Mouse (Mus musculus) brain, adult 2 months (tissue): ENCODE data around the gene Otud1.

Experiments used
- DNase-seq: peaks from one replicate; pipeline ENCODE4 v3.0.0; 2011; ENCODE audit warnings: low read depth, low spot score

Otud1 gene

DNA sequence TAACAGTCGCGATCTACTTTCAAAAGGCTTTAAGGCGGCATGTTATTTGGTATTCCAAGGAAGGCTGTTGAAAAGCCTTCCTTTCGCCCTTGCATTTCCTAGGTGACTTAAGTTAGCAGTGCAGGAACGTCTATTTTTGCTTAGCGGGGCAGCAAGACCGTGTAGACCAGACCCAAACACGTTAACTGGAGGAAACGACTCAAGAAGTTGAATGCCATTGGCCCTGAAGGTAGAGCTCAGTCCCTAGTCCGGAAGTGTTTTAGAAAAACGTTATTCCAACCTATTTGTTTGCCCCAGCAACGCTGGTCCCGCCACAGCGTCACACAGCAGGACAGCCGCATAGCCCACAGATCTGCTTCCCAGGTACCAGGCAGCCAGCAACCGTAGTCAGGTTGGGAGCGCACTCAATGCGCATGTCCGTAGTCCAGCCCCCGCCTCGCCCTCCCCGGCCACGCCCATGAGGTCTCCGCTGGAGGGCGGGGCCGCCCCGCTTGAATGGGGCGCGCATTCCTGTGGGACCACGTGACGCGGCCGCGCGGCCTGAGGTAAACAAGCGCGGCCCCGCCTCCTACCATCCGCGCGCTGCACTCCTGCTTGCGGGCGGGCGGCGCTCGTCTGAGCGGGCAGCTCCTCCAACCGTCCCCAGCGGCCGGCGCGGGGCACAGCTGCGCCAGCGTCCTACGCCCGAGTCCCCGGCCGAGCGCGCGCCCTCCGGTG, at the start of gene Otud1:
Otud1 (plus strand) TSS at position 595 of the 717 bp plus-strand sequence.
- DNase-seq: peak; percentile 99

DNA sequence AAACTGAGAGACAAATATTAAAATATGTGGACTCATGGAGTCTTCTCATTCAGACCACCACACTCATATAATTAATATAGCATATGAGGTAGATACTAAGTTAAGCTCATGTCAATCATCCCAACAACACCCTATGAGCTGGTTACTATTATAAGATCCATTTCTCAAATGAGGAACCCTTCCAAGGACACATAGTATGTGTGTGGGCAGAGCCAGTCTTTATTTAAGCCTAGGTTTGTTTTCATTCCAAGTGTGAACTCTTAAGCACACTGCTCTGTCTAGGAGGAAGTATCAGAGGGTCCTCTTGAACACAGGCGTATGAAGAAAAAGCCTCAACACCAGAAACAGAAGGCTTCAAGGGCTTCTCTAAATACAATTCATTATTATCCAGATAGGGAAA, 49.7 kb upstream of the Otud1 start:
- DNase-seq: peak; percentile 17

DNA sequence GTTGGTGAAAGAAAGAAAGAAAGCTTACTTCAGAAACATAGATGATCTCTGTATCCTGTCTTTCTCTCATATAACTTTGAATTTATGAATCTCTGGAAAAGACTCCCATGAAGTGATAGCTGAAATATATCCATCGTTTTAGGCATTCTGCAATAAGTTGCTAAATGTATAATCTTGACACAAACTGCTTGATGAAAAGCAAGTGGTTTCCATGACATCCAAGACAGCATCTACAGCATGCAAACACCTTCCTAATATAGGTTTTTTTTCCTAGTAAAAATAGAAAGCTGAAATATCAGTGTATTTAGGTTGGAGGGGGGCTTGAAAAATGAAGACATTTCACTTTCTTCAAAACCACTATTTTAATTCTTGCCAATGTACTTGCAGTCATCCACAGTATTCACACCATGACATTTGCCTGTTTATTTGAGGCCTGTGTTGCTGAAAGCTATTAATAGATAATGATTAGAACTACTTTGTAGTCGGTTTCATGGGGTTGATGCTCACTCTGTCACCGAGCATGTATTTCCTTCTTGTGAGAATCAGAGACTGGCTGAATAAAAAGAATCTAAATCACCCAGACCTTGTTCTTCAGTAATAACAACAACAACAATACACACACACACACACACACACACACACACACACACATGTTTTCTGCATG, 49.0 kb upstream of the Otud1 start:
- DNase-seq: peak; percentile 18

DNA sequence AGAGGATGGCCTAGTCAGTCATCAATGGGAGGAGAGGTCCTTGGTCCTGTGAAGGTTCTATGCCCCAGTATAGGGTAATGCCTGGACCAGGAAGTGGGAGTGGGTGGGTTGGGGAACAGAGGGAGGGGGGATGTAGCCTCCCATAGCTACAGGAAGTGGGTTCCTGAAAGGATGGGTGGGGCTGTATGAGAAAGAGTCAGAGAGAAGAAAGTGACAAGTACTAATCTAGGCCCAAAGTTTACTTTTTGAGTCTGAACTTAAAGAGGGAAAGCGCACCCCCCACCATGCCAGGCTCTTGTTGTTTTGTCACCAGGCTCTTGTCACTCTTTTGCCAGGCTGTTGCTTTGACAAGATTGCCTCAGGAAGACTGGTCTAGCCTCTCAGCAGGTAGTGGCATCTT, 35.5 kb upstream of the Otud1 start:
- DNase-seq: no peak

DNA sequence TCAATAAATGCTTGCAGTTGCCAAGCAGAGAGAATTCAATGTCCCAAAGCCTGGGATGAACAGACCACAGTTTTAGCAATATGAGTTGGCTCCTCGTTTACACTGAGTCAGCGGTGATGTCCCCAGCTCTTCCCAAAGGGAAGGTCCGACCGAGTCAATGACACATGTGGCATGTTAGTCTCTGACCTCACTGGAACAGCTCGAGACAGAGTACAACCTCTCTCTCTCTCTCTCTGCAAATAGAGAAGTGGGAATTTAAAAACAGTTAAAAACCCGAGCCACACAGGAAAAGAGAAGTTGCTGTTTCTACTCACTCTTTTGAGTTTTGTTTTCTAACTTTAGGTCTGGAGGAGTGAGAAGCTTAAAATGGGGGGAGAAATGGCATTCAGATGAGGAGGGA, 30.5 kb upstream of the Otud1 start:
- peak; percentile 19 for DNase-seq

DNA sequence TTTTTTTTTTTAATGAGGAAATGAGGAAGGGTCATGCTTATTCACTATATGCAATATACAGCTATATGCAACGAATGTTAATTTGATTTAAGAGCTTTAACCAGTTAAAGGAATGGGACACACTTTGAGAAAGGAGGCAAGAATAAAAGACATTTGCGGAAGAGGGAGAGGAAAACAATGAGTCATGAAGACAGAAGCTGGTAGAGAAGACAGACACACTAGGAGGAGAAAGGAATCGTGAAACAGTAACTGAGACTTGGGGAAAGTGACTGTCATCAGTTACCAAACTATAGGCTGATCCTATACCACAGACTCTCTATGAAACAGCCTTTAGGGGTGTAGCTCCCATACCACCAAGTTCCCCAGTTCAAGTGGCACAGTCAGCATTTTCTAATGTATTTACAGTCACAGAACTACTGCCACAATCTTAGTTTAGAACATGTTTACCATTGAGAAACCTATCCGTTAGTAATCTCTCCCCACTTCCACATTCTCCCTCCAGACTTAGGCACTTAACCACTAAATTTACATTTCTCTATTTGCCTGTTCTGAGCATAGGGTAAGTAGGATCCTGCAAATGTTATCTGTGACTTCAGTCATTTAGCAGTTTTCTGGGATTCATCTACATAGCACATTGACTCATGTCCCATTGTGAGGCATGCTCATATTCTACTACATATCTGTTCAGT, 29.5 kb upstream of the Otud1 start:
- DNase-seq: no peak

DNA sequence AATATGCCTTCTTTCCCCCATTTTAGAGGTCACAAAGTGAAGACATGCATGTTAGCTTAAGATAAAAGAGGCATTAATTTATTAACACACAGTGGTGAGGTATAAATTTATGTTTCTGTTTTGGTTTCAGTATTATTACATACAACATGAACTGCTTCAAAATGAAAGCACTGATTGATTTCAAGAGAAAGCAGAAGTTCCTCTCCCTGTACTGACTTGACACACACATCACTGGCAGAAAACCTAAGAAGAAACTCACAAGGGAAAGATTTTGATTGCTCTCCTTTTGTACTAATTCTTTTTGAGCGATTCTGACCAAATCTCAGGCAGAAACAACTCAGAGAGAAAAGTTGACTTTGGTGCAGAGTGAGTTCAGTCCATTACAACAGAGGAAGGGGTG, 27.0 kb upstream of the Otud1 start:
- no peak for DNase-seq

DNA sequence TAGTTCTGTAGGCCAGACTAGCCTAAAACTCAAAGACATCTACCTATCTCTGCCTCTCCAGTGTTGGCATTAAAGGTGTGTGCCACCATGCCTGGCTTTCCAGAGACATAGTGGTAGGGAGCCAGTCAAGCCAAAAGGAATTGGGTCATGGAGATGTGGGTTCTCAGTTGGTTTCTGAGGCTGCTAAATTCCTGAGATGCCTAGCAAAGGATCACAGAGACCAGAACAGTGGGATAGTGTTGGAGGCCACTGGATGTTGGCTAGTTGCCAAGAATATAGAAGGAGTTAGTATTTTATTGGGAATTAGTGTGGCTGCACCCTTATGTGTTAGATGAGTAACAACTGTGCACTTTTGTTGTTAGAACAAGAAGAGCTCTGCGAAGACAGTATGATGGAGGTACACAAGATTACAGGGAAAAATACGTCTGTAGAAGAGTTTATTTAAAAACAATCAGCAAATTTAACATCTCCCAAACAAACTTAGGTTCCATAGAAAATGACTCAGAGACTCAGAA, 24.1 kb upstream of the Otud1 start:
- DNase-seq: no peak

DNA sequence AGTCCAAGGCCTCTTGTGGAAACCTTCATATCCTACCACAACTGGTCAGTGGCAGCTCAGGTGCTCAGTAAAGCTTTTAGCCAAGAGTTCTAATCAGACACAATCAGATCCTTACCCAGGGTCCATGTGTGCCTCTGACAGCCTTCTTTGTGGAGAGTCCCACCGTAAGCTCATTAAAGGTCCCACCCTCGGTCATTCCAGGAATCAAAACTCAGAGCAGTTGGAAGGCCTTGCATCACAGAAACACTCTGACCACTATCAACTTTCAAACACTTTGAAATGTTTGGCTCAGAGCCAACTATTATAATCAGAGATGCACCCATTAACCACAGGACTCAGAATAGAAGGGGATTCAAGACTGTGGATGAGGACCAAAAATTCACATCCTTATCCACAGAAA, 12.4 kb upstream of the Otud1 start:
- no peak for DNase-seq

DNA sequence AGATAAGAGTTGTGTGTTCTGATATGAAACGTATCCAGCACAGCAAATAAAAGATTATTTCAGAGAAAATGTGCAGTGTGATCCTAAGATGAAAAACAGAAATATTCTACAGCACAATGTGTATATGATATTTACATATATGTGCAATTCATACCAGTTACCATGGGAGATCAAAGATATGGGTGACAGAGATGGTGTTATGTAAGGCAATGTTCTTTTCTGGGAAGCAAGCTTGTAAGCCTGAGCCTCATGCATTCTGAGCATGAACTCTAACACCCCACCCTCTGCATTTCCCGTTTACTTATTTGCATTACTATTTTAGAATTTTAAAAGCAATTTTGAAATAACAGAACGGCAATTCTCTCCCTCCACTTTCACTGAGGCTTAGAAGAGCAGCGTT, 11.4 kb upstream of the Otud1 start:
- no peak for DNase-seq

DNA sequence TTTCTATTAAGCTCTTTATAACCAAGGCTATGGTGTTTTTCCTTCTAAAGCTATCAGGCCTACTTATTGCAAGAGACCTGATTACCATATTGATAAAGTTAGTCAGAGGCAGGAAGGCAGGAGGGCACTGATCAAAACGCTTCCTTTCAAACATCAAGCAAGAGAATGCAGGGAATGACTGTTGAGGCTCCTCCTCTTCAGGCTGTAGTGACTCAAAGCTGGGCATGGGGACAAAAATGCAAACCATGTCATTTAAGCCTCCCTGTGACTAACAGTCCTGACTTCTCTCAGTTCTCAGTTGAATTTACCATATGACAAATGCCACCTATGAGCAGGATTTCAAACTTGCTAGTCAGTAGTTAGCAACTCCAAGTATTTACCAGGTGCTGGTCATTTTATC, 10.6 kb upstream of the Otud1 start:
- DNase-seq: peak; percentile 84

DNA sequence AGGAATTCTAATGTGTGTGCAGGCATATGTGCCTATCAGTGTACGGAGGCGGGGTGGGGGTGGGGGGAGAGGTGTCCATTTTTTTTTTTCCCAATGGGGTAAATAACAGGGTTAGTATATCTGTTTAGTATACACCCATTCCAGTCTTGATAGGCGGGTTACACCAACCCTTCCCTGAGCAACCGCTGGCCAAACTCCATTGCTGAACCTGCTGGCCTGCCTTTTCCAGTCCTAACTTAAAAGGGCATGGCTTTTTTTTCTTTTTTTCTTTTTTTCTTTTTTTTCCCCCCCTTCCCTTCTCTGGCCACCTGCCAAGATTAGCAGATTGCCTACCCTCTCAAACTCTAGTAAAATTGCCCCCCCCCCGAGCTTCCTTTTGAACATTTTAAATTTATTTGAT, 1.1 kb upstream of the Otud1 start:
- DNase-seq: no peak

DNA sequence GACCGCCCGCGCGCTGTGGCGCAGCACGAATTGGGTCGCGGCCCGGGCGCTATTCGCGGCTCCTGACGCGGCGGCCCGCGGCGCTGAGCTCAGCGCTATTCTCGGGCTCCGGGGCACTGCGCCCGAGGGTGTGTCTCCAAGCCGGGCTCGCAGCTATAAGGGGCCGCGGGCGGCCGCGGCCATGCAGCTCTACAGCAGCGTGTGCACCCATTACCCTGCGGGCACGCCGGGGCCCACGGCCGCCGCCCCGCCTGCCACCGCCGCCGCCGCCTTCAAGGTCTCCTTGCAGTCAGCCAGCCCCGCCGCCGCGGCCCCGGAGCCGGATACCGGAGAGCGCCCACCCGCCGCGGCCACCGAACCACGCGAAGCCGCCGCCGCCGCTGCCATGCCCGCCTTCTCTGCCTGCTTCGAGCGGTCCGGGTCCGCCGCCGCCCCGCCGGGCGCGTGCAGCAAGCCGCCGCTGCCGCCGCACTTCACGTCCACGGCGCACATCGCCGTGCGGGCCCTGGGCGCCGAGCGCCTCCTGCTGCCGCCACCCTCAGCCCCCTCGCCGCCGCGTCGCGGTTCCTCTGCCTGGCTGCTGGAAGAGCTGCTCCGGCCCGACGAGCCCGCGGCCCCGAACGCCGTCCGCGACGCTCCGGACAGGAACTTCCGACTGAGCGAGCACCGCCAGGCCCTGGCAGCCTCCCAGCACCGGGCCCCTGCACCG, 483 bp downstream of the Otud1 start:
- peak; percentile 76 for DNase-seq

DNA sequence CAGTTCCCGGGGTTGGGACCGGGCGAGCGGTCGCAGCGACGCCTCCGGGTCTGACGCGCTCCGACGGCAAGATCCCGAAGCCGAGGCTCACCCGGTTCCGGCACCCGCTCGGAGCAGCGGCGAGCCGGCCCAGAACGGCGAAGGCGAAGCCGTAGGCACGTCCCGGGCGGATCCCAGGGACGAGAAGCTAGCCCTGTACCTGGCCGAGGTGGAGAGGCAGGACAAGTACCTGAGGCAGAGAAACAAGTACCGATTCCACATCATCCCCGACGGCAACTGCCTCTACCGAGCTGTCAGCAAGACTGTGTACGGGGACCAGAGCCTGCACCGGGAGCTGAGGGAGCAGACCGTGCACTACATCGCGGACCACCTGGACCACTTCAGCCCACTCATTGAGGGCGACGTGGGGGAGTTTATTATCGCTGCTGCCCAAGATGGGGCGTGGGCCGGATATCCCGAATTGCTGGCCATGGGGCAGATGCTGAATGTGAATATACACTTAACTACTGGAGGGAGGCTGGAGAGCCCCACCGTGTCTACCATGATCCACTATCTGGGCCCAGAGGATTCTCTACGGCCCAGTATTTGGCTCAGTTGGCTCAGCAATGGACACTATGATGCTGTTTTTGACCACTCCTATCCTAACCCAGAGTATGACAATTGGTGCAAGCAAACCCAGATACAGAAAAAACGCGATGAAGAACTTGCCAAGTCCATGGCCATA, 1.3 kb downstream of the Otud1 start:
- peak; percentile 46 for DNase-seq

DNA sequence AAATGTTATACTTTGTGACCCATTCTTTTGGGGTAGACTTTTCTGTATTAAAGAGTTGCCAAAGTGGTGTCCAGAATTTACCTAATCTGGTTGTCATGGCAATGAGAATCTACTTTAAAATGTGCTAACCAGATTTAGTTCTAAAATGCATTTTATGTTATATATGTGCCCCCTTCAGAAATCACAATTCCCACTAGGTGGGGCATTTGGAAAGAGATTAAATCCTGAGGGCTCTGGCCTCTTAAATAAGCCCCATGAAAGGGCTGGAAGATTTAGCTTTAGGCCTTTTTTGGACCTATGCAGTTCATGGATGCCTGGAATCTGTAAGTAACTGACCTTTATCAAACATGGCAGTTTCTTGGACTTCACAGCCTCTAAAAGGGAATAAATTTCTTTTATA, 3.3 kb downstream of the Otud1 start:
- DNase-seq: peak; percentile 36

DNA sequence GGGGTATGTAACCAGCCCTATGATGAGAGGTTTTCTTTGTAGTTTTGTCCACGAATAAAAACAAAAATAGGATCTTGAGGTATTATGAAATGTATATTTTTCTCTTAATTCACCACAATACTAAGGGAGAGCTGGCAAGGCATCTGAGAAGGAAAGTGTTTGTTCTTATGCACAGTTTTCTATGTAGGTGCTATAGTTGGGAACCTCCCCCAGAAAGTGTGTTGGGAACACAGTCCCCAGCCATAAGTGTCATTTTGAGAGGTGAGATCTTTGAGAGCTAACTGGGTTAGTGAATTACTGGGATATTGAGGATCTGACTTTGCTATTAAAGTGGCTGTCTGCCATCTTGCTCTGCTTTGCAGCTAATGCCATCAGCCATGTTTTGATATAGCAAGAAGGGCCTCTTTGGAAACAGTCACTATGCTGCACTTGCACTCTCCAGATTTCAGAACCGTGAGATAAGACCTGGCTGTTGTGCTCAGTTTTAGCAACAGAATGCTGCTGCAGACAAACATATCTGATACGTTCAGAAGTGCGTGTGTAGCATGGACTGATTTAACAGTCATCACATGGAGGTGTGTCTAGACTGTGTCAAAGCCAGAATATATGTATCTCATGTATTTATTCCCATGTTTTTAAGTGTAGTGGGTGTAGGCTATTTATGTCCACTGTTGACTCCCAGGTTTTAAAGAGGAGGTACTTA, 5.7 kb downstream of the Otud1 start:
- peak; percentile 55 for DNase-seq

DNA sequence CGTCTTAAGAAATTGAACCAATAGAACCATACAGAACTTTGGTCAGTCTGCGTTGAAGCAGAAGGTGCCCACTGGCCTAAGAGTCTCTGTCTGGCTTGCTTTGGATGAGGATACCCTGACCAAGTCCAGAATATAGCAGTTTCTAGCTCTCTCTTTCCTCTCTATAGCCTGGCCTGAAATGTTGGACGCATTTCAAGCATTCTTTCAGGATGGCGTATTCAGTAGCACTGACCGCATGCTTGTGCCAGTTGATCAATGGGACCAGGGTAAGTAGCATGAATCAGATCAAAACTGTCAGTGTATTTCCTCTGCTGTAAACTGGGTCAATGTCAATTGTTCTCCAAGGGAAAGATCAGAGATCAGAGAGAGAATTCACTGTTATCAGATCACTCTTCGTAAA, 6.6 kb downstream of the Otud1 start:
- DNase-seq: peak; percentile 31

DNA sequence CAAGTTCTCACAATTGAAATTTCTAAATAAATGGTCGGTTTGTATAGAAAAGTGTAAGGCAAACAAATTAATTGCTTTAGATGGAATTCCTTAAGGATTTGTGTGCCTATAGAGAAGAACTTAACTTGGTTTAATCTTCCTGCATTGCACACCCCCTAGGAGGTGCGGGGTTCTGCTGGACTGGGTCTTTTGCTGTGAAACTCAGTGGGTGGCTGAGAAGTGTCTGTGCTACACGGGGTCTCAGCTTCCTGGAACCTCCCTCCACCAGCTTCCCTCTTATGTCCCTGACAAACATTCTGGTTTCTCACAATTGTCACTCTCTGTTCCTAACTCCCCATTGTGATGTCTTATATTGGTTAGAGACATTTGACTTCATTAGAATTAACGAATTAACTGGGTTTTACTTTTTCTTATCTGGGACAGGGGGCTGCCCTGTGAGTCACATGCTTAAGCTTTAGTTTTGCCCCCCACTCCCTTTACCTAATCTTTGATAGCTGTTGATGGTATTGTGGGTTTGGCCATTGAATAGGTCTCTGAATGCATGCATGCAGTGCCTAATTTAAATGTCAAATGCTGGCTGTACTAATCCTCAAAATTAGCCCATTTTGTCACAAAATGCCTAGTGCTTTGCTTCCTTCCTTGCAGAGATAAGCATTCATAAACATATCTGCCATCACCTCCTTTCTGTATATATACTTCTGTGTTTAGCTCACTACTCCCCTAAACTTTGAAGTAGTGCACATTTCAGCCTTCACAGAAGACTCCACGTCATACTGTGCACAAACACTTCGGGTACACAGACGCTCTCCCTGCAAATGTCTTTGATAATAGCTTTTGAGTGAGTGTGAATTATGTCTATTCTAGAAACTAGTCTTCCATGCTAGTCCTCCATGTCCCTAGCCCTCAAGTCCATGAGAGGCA, 7.3 kb downstream of the Otud1 start:
- no peak for DNase-seq

DNA sequence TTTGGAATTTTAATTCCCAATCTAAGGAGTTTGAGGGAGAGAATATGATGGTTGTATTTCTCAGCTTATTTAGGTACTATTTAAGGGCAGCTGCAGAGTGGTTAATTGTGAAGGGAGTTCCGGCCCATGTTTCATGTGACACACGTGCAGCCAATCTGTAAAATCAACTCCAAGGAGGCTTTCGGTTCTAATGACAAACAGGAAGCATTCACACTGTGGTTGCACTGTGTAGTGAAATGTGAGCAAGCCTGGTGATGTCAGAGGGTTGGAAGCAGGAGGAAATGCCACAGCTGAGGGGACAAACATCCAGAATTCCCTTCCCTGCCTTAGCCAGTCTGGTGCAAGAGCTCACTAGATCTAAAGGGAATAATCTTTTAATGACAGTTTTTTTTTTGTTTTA, 8.3 kb downstream of the Otud1 start:
- DNase-seq: no peak
